Mouse (Mus musculus): ENCODE measurements around the gene Hrh2.

The Hrh2 gene

DNA sequence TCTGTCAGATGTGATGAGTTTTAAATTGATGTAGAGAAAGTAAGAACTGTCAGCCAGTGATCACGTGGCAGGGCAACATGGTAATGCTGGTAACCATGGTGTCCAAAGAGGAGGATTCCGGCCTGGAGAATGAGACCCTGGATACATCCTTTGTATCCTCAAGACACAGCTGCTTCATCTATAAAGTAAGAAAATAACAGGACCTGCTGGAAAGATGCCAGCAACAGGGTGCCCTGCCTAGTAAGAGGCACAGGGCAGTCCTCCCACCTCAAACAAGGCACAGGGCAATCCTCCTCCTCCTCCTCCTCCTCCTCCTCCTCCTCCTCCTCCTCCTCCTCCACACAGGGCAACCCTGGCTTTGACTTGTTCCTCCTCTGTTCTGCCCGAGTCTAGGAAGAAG, 77.2 kb downstream of the Hrh2 start:
- DNase-seq (ENCODE audit: low spot score) = no peak

DNA sequence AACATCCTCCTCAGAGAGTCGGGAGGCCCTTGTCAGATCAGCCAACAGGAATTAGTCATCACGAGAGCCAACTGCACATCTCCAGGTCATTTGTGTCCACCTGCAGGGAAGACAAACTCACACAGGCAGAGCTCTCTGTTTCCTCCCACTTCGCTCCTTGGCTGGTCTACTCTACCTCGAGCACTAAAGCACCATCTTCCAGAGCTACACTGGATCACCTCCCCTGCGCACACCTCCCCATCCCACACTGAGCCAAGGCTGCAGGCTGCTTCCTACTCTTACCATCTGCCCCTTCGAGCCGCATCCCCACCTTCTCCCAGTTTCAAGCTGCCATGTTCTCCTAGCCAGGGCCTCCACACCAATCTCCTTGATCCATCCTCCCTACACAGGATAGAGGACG, 77.7 kb downstream of the Hrh2 start:
- DNase-seq (ENCODE audit: low spot score) = no peak

DNA sequence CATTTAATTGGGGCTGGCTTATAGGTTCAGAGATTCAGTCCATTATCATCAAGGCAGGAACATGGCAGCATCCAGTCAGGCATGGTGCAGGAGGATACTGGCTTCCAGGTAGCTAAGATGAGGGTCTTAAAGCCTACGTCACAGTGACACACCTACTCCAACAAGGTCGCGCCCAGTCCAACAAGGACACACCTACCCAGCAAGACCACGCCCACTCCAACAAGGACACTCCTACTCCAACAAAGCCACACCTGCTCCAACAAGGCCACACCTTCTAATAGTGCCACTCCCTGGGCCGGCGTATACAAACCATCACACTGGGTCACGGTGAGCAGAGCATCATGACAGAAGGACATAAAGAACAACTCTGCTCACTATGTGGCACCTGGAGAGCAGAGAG, 80.1 kb downstream of the Hrh2 start:
- DNase-seq (ENCODE audit: low spot score) = no peak

DNA sequence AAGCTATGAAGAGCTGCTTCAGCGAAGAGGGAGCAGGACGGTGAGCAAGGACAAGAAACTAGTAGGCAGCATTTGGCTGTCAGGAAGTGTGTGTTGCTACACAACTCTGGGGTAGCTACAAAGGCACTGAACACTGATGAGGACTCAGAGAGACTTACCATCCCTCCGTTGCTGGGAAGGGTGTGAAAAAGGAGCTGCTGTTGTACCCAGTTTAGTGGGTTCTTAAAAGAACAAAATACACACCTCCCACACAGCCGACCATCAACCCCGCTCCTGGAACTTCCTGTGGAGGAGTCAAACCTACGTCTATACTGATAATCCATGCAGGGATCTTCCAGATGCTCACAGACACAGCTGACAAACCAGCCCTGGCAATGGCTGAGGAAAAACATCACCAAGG, 85.5 kb downstream of the Hrh2 start:
- DNase-seq (ENCODE audit: low spot score) = no peak

DNA sequence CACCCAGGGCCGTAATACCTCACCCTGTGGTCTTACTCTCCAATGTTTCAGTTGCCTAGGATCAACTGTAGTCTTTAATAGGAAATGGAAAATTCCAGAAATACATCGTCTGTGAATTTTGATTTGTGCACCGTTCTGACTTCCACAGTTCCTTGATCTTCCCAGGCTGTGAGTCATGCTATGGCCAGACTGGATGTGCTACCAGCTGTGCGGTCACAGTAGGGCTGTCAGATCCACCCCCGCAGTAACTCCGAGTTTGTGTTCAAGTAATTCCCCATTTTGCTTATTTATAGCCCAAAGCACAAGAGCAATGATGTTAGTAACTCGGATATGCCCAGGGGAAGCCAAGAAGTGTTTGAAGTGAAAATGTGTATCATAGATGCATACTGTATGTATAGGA, 88.4 kb downstream of the Hrh2 start:
- no peak for DNase-seq (ENCODE audit: low spot score)

DNA sequence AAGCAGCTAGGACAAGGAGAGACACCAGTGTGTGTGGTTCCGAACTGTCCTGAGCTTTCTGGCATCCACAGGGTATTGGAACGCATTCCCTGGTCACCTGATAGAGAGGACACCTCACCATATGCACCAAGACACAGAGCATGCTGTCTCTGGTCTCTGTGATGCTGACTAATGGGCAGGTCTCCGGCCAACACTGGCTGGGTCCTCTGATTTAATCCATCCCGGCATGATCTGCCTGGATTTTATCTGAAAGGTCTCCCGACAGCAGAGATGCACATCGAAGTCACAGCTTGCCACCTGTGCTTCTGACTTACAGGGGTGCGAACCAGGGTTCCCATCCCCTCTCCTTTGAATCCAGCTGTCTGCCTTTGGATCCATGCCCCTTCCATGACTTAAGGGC, 89.2 kb downstream of the Hrh2 start:
- no peak for DNase-seq (ENCODE audit: low spot score)

DNA sequence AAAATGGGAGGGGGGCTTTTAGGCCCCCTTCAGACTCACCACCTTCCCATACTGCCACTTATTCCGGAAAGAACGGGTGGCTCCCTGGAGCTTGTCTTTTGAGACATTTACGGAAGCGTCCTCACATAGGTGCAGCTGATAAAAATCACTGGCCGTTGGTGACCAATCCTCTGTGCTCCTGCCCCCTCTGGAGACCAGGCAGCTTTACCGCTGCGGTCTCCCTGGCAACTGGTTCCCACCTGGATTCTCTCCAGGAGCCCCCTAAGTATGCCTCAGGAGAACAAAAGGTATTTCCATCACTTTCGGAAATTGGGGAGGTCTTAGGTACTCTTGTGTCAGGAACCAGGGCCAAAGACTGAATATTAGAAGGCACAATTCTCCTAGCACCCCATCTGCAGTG, 89.7 kb downstream of the Hrh2 start:
- no peak for DNase-seq (ENCODE audit: low spot score)

DNA sequence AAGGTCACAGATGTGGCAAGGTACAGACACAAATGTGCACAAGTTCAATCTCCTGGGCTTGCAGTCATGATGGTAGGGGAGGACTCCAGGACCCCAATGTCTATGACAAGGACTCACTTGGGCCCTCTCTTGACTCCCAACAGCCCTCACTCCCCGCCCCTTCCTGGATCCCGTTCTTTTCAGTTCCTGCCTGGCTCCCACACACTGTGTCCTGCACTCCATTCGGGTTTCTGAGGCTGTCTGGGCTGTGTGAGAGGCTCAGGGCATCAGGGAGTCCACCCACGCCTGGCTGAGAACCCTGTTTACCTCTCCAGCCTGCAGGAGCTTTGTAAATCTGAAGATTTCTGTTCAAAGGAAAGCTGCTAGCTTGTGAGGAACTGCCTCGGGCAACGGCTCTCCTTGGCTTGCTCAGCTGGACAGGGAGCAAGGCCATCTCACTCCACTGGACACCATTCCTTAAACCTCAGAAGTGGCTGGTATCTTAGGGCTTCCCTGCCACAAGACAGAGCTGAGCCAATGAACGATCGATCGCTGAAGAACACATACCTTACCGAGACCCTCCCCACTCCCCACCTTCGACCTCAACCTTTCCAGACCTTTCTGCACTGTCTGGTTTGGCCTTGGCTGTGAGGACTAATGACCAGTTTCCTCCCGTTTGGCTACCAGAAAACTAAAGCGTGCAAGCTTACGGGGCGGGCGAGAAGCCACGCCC, 90.4 kb downstream of the Hrh2 start:
- DNase-seq (ENCODE audit: low spot score) = no peak

DNA sequence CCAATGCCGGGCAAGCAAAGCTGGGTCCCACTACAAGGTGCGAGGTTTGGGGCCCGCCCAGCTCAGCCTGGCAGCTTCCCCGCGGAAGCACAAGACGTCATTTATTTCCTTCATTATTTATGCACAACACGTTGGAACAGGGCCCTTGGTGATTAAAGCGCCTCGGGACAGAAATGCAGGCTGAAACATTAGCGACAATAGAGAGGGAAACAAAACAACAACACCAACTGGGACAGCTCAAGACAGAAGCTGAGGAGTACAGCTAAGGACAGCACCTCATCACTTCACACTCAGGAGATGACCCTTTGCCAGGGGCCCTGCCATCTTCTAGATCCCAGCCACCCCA, 90.9 kb downstream of the Hrh2 start:
- no peak for DNase-seq (ENCODE audit: low spot score)

Data from ovary, postnatal 14 days (tissue).